Mouse (Mus musculus): ENCODE results near the gene Sall2.
"Not testable (repeated sequence)": the region's sequence is repeated elsewhere in the genome, so short reads cannot be mapped to it uniquely, and the experiment has no call there.

Sall2 gene

GRCm38 (mm10) chr14:52303517-52303916 is 25.0 kb downstream of the Sall2 start:
- DNase-seq (ENCODE audit: low read depth, low spot score): not testable (repeated sequence)

- DNase-seq (ENCODE audit: low read depth, low spot score): peak; percentile 44
Measured at GRCm38 (mm10) chr14:52295558-52296264, 32.9 kb downstream of the Sall2 start.

- no peak for DNase-seq (ENCODE audit: low read depth, low spot score)
Measured at GRCm38 (mm10) chr14:52284191-52284590, 44.4 kb downstream of the Sall2 start.

- DNase-seq (ENCODE audit: low read depth, low spot score): no peak
Measured at GRCm38 (mm10) chr14:52283629-52284028, 44.9 kb downstream of the Sall2 start.

GRCm38 (mm10) chr14:52279747-52280120 is 48.8 kb downstream of the Sall2 start:
- no peak for DNase-seq (ENCODE audit: low read depth, low spot score)

DNA sequence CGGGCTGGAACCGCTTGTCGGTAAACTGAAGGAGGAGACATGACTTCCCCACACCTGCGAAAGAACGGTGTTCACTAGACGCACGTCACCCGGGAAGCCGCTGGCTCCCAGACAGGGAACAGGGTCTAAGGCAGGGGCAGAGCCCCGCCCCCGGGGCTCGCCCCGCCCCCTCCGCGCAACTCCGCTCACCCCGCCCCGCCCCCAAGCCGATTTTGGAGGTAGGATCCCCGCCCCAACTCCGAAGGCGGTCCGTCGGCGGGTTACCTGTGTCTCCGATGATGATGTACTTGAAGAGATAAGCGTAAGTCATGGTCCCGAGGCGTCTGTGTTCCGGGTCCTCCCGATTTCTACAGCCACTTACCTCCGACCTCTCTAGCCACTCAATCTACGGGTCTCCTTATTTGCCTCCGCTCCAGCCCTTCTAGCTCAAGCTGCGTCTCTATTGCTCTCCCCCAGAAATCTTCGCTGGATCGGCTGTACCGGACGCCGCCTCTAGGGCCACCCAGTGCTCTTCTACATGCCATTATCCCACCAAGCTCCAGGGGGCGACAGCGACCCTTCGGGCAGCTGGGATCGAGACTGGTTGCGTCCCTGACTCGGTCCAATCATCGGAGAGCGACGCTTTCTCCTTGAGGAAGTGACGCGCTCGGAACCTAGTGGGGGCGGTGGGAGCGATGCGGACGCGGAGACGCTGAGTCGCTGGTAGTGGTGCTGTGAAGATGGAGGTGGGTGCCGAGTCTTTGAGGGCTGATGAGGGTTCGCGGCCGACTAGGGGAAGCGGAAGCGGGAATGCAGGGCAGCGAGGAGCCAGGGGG is 49.4 kb downstream of the Sall2 start, which contains the start of the genes Tox4 and Rab2b:
TSS of gene Tox4 (plus strand) at position 215 of the 815 bp plus-strand sequence.
TSS of gene Rab2b (minus strand) at position 614 of the 815 bp plus-strand sequence.
- DNase-seq (ENCODE audit: low read depth, low spot score): peak; percentile 100

DNA sequence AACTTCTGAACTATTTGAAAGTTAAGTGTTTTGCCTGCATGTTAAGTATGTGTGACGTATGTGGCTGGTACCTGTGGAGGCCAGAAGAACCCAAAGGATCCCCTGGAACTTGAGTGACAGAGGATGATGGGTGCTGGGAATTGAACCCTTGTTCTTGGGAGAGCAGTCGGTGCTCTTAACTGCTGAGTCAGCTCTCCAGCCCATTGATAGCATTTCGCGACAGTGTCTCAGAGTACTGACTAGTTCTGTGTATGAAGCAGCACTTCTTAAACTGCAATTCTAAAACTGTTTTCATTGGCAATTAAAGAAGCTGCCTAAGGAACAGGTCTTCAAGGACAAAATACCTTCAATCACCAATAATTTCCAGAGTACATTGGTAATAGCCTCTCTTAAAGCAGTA is 51.4 kb downstream of the Sall2 start:
- DNase-seq (ENCODE audit: low read depth, low spot score): no peak

DNA sequence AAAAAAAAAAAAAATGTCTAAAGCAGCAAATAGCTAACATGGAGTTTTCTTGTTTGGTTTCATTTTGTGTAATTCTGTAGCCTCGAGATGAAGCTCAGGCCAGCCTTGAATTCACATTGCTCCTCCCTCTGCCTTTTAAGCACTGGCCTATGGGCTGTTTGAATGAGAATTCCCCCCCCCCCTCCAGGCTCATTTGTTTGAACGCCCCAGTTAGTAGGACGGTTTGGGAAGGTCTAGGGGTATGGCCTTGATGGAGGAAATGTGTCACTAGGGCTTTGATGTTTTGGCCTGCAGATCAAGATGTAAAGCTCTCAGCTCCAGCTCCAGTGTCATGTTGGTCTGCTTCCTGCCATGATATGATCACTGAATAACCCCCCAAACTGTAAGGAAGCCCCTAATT is 55.8 kb downstream of the Sall2 start:
- DNase-seq (ENCODE audit: low read depth, low spot score): no peak
